Mouse (Mus musculus): Measurements from ENCODE around the gene Acad11.

Gene Acad11

DNA sequence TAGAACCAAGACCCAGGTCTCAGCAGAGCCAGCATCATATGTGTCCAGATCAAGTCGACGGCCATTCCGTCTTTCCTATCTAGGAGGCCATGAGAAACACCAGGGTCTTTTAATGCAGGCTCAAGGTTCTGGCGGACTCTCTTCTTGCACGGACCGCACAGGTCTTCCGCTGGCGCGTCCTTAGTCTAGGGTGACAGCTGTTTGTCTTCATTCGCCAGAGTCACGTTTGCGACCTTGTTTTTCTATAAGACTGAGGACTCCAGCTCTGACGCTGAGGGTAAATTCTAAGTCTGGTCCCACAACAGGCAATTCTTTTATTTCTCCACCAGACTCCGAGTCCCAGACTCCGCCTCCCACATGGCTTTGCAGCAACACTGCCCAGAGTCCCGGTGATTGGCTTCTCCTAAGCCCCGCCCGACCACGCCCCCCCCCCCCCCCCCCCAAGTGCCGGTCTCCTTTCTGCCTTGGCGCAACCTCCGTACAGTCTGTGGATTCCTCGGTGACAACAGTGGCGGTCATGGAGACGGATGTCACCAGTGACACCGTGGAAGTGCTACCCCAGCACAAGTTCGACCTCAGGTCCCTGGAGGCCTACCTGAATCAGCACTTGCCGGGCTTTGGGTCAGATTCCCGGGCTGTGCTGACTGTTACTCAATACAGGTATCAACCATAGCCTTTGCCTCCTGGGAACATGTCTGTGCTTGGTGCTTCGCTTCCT is at the start of gene Acad11:
Acad11 (plus strand) TSS at position 134 of the 718 bp plus-strand sequence.
- peak; percentile 75 to 79 for DNase-seq (ENCODE audit: low spot score in 2 of 2)

DNA sequence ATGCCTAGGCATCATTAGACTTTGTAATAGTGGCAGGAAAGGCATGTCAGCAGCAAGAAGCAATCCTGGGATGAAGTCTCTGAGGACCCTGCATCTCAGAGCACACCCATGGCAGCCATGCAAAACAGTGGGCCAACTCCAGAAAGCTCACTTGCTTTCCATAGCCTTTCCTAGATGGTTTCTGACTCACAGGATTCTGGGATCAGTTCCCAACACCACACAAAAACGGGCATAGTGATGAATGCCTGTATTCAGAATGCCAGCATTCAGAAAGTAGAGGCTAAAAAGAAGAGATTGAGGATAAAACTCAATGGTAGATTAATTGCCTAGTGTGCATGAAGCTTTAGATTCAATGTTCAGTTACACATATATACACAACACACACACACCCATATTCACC is 48.7 kb upstream of the Acad11 start:
- DNase-seq (ENCODE audit: low spot score in 2 of 2), result no peak

DNA sequence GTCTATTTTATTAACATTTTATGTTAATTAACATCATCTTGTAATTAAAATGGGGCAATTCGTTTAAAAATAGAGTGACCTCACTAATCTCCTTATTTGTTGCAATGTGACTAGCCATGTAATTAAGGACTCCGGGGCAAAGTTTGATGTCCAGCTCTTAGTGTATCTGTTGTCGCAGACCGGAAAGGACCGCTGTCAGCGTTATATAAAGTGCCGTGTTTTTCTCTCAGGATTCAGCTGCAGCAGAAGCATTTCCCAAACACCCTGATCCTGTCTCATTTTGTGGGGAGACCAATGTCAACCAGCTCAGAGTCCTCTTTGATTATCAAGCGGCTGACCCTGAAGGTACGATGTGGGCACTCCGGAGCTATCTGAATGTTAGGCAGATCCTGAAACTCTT is 42.2 kb upstream of the Acad11 start:
- no peak for DNase-seq (ENCODE audit: low spot score in 2 of 2)

DNA sequence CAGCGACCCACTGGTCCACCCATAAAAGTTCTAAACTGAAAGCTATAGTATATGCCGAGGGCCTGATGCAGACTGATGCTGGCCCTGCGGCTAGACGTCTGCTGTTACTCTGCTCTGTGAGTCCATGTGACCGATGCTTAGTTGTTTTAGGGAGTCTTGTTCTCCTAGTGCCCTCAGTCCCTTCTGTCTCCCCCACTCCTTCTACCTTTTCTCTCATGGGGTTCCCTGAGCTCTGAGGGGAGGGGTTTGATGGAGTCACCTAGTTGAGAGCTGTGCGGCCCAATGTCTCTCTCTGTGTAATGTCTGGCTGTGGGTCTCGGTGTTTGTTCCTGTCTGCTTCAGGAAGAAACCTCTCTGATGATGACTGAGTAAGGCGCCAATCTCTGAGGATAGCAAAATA is 36.0 kb upstream of the Acad11 start:
- DNase-seq (ENCODE audit: low spot score in 2 of 2), result no peak

DNA sequence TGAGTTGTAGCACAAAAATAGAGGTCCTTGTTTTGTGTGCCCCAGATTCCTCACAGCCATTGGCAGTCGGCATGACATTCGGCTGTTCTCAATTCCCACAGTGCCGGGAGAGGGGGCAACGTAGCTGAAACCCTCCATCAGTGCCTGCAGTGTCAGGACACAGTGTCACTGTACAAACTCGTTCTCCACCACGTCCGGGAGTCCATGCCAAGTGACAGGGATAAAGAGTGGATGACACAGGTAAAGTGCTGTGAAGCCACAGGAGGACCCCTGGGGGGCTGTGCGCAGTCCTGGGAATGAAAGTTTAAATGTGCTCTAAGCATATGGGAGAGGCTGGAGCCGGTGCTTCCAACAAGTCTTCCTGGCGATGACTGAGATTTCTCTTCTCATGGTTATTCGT is 33.3 kb upstream of the Acad11 start:
- DNase-seq (ENCODE audit: low spot score in 2 of 2), result no peak

DNA sequence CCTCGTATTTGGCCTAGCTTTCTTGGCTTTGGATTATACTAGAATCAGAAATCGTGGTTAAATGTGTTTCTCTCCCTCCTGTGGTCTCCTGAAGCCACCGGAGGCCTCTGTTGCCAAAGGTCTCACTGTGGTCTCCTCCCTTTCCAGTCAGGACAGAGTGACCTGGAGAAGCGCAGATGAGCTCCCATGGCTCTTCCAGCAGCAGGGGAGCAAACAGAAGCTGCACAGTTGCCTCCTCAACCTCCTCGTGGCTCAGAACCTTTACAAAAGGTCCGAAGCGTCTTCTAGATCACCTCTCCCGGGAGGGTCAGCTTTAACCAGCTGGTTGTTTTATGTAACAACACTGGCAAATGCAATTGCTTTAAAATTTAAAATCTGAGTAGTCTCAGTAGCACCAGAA is 28.9 kb upstream of the Acad11 start:
- DNase-seq (ENCODE audit: low spot score in 2 of 2), result no peak

DNA sequence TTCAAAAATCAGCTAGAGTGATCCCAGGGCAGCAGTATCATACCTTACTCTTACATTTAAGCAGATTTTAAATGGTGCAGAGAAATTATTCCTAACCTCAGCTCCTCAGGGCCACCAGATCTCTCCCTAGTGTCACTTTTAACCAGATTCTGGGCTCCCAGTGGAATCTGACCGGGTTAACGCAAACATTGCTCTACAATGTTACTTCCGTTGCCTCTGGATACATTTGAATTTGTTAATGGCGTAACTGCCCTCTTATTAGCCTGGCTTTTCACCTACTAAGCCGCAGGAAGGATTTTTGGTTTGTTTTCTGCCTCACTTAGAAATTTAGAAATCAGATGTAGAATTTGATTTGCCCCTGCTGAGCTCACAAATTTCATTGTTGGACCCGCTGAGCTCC is 28.5 kb upstream of the Acad11 start:
- no peak for DNase-seq (ENCODE audit: low spot score in 2 of 2)

DNA sequence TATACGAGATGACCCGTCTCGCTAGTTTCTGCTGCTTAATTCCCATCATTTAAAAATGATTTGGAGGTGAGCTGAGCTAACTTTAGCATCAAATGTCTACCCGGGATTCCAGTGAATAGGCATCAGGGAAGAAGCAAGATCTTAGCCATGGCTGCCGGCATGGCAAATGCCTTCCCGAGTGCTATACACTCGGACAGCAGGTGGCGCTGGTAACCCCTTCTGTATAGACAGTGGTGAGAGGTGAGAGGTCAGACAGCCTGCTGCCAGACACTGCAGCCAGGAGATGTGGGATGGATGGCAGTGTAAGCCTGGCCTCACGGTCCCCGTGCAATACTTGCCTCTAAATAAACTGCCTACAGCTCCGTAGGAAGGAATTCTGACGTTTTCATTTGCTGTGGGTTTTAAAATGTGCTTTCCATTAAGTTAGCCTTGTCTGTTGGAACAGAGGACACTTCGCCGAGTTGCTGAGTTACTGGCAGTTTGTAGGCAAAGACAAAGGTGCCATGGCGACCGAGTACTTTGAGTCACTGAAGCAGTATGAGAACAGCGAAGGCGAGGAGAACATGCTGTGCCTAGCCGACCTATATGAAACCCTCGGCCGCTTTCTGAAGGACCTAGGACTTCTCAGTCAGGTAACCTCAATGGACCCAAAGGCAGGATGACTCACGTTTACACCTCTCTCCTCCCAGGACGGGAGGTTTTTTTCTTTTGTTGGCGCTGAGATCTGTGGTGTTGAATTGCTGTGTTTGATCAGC is 27.7 kb upstream of the Acad11 start:
- peak; percentile 46 to 82 for DNase-seq (ENCODE audit: low spot score in 2 of 2)

DNA sequence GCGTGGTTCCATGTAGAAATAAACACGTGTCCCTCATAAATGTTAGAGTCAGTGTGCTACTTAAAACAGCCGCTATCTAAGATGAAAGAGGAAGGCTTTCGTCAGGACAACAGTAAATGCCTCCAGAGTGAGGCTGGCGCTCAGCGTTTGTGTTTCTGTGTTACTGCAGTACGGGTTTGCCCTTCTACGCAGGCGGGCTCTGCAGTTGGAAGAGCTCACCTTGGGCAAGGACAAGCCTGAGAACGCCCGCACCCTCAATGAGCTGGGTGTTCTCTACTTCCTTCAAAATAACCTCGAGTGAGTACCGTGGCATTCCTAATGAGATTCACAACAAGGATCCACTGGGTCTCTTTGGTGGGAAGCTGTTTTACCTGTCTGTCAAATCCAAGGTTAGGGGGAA is 24.9 kb upstream of the Acad11 start:
- no peak for DNase-seq (ENCODE audit: low spot score in 2 of 2)

DNA sequence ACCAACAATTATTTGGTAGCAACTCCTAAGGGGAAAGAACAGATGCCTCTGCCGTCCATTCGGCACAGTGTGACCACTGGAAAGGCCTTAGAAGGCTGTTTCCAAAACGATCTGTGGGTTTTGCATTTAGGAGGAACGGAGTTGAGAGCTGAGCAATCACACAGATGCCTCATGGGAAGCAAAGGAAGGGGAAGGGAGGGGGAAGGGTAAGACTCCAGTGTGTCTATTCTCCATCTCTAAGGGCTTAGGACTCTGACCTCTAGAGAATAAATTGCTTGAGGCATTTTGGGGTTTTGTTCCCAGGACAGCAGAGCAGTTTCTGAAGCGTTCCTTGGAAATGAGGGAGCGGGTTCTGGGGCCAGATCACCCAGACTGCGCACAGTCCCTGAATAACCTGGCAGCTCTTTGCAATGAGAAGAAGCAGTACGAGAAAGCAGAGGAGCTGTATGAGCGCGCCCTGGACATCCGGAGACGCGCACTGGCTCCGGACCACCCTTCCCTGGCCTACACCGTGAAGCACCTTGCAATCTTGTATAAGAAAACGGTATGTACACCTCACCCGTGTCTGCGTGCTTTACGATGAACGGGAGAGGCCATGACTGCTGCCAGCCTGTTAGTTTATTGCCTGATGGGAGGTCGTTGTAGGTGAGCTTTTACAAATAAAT is 24.0 kb upstream of the Acad11 start:
- no peak for DNase-seq (ENCODE audit: low spot score in 2 of 2)

DNA sequence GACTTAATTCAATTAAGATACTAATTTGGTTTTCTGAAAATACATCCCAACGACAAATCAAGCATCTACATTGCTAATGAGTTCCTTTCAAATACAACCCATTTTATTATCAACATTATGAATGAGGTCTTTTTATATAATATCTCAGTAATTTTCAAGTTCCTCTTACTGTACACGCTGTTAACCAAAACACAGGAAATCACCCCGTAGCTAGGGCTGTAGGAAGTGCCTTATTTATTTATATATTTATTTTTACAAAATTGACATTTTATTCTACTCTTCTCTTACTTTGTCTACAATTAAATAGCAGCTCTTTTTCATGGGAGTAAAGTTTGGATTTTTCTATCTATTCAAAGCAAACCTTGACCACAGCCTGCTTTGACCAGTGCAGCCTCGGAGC is 23.4 kb upstream of the Acad11 start:
- DNase-seq (ENCODE audit: low spot score in 2 of 2), result no peak

DNA sequence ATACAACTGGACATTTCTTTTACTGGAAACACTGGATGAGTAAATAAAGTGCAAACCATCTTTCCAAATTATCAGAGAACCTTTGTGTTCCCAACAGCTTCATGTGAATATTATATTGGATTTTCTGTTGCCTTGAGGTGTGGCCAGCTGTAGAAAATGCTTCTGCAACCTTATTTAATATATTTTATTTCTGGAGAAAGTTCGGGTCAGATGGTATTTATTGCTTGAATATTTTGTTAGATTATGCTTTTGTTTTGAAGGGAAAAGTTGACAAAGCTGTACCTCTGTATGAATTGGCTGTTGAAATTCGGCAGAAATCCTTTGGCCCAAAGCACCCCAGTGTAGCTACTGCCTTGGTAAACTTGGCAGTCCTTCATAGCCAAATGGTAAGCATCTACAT is 22.8 kb upstream of the Acad11 start, which contains the start of gene Gm28305:
Gm28305 (plus strand) TSS at position 301 of the 400 bp plus-strand sequence.
- DNase-seq (ENCODE audit: low spot score in 2 of 2), result no peak

DNA sequence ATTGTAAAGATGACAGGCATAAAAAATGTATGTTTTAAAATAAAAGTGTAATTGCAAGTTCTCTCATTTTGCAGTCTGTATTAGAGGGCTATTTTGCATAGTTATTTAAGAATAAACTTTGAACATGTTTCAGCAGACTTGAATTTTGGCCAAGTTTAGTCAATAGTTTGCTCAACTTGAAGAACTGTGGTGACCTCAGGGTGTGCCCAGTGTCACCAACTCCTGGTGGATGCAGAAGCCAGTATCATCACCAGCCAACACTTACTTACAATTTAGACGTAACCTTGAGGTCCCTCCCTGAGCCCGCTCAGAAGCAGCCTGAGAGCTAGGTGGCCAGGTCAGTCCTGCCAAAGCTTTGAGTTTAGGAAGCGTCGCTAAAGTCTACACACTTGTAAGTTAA is 19.5 kb upstream of the Acad11 start:
- no peak for DNase-seq (ENCODE audit: low spot score in 2 of 2)

DNA sequence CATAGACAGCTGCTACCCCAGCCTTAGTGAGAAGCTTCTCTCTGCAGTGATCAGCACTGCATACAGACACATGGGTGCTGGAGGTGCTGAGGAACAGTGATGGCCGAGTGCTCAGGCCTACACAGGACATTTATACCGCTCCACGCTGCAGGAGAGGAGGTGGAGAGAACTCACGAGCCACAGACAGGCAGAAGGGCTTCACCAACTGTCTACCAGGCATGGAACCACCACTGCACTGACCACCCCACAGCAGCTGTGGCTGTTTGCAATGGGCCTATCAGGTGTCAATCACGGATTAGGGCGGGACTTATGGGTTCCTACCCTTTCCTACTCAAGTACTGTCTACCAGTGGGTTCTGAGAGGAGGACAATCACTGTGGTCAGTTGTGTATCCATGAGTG is 12.1 kb upstream of the Acad11 start:
- no peak for DNase-seq (ENCODE audit: low spot score in 2 of 2)

DNA sequence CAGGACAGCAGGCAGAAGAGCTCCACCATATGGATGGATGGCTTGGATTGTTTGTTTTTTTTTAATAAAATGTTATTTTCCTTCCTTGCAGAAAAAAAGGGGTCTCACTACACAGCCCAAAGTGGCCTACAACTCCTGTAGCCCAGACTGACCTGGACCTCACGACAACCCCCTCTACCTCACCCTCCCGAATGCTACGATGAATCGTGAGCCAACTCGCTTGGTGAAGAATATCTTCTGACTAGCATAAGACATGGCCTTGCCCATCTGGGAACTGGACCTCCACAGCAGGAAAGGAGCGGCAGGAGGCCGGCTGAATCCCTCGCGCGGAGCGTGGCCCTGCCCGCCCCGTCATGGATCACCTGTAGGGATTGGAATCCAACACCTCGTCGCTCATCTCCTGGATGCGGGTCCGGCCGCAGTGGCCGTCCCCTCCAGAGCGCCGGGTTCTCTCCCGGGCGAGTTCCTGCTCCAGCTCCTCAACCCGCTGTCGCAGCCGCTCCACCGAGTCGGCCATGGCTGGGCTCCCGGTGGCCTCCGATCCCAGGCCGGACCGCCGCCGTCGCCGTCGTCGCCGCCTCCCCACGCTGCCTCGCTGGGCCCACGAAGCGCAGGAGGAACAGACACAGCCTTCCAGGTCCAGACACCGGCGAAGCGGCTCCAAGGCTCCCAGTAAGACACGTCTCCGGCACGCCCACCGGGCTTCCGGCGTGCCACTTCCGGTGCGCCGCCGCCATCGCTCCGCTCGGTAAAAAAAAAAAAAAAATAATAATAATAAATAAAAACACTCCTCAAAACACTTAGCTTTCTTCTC is 540 bp upstream of the Acad11 start, which contains the start of gene Uba5:
Uba5 (minus strand) TSS at position 705 of the 814 bp plus-strand sequence.
- DNase-seq (ENCODE audit: low spot score in 2 of 2), result peak; percentile 64 to 68

DNA sequence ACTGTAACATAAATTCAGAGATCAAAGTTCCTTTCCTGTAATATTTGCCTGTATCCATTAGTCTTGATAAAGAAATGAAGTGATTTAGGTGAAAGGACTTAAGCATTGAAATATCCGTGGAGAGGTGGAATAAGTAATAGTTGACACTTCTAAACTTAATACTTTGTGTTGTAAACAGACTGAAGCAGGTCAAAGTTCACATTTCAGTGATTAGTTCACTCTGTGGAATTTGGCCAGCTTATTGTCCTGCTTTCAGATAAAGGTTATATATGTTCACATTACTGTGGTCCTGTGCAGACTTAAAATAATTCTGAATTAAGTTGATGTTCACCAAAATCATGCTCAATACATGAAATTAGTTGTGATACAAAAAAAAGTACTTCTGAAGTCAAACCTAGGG is 1.4 kb downstream of the Acad11 start:
- no peak for DNase-seq (ENCODE audit: low spot score in 2 of 2)

DNA sequence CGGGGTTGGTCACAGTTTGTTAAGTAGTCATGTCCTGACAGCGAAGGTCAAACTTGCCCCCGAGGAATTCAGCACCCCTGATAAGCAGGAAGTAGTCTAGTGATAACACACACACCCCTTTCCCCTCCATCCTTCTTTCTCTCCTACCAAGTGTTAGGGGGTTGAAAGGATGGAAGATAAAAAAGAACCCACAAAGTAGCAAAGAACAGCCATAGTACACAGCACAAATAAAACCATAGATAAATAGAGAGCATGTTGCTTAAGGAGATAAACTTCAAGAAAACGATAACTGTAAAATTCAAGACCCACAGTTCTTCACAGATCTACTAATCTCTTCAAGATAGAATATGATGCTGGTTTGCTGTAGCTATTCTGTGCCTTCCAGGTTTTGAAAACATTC is 7.1 kb downstream of the Acad11 start:
- no peak for DNase-seq (ENCODE audit: low spot score in 2 of 2)

DNA sequence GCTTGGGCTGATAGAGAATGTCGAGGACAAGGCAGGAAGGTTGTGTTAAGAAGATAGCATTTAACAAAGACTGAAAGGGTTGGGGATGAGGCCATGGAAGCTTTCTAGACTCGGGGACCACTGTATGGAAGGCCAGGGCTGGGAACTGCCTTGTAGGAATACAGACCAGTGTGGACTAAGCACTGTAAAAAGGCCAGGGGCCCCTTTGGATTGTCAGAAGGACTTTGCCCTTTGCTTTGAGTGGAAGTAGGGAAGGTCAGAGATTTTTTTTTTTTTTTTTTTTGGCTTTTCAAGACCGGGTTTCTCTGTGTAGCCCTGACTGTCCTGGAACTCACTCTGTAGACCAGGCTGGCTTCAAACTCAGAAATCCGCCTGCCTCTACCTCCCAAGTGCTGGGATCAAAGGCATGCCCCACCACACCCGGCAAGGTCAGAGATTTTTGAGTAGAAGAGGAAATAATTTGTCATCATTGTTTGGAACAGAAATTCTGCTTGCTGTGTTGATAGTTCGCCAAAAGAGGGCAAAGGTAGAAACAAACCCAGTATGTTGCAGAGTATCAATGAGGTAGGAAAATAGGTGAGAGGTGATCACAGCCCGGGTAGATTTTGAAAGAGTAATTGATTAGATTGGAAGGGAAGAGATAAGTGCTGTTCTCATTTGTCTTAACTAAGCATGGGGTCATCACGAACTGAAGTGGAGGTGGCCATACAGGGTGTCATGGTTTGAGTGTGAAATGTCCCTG is 7.9 kb downstream of the Acad11 start:
- no peak for DNase-seq (ENCODE audit: low spot score in 2 of 2)

DNA sequence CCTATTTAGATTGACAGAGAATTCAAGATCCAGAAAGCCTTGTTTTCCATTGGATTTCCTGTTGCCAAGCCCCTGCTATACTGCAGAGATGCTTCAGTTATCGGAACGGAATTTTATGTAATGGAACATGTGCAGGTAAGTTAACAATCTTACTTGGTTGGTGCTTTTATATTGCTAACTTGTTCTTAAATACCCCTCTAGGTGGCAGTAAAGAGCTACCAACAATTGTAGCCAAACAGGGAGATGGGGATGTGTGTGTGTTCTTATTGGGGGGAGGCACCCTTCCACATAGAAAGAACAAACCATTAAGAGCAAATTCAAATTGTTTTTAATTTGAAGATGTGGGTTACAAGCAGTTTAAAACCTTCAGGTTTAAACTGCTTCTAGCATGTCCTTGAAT is 12.6 kb downstream of the Acad11 start:
- no peak for DNase-seq (ENCODE audit: low spot score in 2 of 2)

DNA sequence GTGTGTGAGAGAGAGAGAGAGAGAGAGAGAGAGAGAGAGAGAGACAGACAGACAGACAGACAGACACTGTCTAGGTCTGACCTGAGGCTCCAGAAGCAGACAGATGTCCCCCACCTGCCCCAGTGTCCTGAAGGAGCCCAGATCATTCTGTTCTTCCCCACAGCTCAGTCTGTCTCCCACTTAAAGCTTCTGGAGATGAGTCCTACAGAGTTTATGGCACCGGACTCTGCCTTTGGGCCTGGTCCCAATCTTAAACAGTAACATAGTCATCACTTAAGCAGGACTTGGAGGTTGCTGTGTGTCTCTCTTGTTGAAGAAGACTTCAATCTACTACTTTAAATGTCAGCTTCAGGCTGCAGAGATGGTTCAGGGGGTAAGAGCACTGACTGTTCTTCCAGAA is 15.6 kb downstream of the Acad11 start:
- DNase-seq (ENCODE audit: low spot score in 2 of 2), result no peak

DNA sequence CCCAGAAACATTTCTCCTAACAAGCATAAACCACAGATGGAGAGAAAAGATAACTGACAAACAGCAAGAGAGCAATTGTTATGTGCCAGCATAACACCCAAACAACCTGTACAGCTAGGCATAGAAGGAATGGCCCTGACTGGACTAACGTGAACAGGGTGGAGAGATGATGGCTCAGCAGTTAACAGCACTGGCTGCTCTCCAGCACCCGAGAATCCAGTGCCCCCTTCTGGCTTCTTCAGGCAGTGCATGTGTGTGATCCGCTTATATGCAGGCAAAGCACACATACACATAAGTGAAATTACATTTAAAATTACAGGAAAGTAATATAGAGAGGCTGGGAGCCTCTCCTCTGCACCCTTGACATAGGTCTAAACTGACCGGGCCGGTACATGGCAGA is 16.2 kb downstream of the Acad11 start:
- DNase-seq (ENCODE audit: low spot score in 2 of 2), result peak in 1 of 2 experiments; percentile 35

Measured in urinary bladder, postnatal 4 days (tissue).